Mouse (Mus musculus): ENCODE data around the gene Fzd2. TPM values are rescaled to one million over a fixed set of nuclear protein-coding genes. Genes with fewer than 3 reads are reported as not detected.
"Not testable (repeated sequence)": the region's sequence is repeated elsewhere in the genome, so short reads cannot be mapped to it uniquely, and the experiment has no call there.

The Fzd2 gene
- total RNA-seq, 2 experiments from 2014 or later = 7.3 to 7.5 TPM

DNA sequence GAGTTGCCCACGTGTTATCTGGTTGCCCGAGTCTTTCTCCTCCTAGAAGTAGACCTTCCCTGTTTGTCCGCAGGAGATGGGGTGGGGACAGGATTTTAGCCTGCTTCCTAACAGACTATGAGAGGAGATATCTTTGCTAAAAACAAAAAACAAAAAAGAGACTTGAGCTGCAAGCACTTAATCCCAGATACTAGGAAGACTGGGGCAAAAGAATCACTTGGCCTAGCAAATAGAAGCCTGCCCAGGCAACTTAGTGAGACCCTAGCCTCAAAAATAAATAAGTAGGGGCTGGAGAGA is 24.2 kb upstream of the Fzd2 start:
- DNase-seq (ENCODE audit: low spot score in 2 of 2) = no peak

DNA sequence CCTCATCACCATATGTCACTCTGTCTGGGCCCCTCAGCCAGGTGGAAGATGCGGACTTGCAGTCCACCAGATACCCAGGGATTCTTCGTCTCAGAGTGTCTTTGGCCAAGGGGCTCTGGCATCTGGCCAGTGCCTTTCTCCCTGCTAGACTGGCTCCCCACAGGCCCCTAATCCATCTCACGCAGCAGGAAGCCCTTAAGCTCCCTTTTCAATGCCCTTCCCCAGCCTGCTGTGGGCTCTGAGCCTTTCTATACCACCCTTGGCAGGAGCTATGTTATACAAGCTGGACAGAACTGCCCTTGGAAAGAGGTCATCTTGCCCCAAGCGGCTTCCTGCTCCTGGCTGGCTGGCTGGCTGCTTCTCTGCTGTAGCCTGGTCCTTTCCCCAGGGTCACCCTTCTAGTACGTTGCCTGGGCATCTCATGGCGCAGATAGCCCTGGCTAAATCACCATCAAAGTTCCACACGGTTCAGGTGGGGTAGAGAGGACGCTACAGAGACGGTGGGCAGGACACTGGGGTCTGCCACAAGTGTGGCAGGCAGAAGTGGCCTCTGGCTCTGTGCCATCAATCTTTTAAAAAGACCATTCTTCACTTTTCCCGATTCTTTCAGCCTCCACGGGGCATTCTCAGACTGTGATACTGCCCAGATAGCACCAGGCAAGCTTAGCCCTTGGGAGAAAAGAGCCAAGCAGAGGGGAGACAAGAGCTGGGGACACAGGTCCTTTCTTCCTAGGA is 22.7 kb upstream of the Fzd2 start:
- DNase-seq (ENCODE audit: low spot score in 2 of 2) = no peak

DNA sequence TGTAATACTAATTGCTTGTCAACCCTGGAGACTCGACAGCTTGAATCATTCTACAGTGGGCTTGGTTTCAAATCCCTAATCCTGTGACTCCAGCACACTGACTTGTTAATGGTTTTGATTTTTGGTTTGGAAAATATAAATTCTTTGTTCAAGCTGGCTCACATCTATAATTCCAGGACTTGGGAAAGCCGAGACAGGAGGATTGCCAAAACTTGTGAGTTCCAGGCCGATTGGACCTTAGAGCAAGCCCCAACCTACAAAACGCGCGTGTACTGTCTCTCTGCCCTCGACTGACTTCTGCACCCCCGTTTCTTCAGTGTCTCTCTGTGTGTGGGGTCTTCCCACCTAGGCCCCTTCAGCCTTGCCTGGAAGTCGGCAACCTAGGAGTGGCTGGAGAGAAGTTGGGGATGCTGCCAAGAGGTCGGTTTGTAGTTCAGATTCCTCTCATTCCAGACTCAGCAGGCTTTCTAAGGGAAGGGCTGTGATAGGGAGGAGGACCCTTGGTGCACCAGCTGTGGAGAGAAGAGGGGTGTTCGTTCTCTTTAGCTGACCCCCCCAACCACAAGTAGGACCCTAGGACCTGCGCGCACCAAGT is 22.1 kb upstream of the Fzd2 start:
- DNase-seq (ENCODE audit: low spot score in 2 of 2) = no peak

DNA sequence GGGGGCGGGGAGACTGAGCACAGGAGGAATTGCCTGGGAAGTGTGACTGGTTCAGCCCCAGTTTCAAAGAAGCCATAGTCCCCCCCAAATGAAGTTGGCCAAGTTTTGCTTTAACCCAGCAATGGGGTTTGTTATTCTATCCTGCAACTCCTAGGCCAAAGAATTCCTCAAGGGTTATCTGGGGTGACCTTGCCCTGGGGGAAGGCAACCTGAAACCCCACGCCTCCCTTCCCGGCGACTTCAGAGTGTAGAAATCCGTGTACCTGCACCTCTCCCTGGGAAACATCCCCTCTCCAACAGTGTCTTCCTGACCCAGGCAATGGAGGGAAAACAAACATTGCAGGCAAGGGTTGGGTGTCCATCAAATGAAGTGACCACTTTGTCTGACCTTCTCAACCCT is 21.5 kb upstream of the Fzd2 start:
- DNase-seq (ENCODE audit: low spot score in 2 of 2) = no peak

DNA sequence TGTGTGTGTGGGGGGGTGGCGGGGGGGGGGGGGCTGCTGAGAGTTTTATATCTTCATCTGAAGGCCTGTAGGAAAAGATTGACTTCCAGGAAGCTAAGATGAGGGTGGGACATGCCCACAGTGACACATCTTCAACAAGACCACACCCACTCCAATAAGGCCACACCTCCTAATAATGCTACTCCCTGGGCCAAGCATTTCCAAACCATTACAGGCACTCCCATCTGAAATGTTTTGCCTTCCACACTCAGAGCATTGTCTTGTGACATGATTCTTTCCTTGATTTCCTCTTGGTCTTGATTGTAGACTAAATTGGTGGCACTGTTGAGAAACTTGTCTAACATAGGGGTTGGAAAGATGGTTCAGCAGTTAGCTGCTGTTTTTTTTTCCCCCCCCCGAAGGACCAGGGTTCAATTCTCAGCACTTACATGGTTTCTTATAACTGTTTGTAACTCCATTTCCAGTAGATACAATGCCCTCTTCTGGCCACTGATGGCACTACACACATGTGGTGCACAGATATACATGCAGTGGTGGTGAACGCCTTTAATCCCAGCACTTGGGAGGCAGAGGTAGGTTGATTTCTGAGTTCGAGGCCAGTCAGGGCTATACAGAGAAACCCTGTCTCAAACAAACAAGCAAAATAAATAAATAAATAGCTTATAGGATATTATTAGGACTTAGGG is 17.6 kb upstream of the Fzd2 start:
- no peak for DNase-seq (ENCODE audit: low spot score in 2 of 2)

DNA sequence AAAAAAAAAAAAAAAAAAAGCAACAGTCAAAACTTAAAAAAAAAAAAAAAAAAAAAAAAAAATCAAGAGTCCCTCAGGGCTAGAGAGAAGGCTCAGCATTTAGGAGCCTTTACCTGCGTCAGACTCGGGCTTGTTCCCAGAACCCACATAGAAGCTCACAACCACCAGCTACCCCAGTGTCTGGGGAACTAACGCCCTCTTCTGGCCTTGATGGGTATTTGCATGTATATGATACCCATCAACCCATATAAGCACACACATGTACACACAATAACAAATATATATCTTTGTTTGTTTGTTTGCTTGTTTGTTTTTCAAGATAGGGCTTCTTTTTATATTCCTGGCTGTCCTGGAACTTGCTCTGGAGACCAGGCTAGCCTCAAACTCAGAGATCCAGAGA is 16.6 kb upstream of the Fzd2 start:
- no peak for DNase-seq (ENCODE audit: low spot score in 2 of 2)

DNA sequence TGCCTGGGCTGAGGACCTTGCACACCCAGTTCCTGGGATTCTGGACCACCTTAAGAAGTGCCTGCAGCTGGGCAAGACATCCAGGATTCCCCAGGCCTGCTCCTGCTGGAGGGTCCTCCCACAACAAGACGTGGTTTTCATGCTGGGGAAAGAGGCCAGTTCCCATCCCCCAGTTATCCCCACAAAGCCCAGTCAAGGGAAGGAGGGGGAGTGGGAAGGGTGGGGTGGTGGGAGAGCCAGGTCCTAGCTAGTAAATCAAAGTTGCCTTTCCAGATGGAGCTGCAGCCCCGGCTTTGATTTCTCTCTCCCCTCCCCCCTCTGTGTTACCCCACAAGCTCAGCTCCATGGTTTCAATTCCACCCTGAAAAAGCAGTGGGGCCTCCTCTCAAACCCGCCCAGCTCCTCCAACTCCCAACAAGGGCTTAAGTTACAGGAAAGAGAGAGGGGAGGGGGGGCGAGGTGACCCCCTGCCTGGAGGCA is 8.8 kb upstream of the Fzd2 start:
- no peak for DNase-seq (ENCODE audit: low spot score in 2 of 2)

DNA sequence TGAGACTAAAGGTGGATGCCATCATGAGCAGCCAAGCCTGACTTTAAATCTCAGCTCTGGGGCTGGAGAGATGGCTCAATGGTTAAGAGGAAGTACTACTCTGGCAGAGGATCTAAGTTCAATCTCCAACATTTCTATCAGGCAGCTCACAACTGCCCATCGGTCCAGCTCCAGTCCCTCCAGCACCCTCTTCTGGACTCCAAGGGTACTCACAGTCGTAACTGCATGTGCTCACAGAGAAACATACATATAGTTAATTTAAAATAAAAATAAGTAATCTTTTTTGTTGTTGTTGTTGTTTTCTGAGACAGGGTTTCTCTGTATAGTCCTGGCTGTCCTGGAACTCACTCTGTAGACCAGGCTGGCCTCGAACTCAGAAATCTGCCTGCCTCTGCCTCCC is 4.3 kb upstream of the Fzd2 start:
- DNase-seq (ENCODE audit: low spot score in 2 of 2) = no peak

DNA sequence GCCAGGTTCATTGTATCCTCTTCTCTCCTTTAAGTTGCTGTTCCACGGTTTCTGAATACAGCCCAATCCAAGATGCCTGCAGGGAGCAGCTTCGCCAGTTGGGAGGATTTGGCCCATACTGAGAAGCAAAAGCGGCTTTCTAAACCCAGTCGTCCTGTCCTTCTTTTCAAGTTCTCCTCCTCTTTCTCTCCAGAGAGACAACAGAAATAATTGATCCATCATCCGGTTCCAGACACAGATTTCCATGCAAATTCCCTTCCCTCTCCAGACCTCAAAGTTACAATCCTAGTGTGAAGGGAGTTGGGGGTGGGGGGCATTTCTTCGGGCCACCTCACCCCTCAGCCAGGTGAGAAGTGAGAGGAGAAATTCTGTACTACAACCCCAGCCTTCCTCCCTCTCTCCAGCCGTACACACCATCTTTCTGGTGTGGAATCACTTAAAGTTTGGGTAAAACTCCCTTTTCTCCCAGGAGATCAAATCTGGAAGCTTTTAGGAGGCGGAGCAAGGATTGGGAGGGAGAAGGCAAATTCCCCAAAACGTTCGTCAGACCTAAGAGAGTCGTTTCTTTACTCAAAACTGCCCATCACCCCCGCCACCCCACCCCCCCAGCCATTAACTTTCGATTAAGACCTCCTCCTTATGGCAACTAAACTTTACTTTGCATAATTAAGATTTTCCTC is 1.2 kb upstream of the Fzd2 start:
- no peak for DNase-seq (ENCODE audit: low spot score in 2 of 2)

DNA sequence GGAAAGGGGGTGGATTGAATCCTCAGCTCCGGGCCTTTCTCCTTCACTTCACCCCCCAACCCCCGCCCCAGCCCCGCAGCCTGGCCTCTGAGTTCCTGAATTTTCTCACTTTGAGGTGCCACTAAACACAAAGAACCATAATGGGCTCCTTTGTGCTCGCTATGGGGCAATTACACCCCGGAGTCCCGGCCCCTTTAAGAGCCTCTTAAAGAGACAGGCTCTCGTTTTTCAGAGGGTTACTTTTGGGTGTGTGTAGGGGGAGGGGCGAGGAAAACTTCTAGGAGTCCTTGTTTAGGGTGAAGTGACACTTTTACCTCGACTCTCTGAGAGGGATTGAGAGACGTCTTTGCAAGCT is 723 bp upstream of the Fzd2 start:
- DNase-seq (ENCODE audit: low spot score in 2 of 2) = peak in 1 of 2 experiments; percentile 19

DNA sequence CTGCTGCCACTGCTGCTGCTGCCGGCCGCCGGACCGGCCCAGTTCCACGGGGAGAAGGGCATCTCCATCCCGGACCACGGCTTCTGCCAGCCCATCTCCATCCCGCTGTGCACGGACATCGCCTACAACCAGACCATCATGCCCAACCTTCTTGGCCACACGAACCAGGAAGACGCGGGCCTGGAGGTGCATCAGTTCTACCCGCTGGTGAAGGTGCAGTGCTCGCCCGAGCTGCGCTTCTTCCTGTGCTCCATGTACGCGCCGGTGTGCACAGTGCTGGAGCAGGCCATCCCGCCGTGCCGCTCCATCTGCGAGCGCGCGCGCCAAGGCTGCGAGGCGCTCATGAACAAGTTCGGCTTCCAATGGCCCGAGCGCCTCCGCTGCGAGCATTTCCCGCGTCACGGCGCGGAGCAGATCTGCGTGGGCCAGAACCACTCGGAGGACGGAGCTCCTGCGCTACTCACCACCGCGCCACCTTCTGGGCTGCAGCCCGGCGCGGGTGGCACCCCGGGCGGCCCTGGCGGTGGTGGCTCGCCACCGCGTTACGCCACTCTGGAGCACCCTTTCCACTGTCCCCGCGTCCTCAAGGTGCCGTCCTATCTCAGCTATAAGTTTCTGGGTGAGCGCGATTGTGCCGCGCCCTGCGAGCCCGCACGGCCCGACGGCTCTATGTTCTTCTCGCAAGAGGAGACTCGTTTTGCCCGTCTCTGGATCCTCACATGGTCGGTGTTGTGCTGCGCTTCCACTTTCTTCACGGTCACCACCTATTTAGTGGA is 769 bp downstream of the Fzd2 start:
- DNase-seq (ENCODE audit: low spot score in 2 of 2) = peak in 1 of 2 experiments; percentile 29

DNA sequence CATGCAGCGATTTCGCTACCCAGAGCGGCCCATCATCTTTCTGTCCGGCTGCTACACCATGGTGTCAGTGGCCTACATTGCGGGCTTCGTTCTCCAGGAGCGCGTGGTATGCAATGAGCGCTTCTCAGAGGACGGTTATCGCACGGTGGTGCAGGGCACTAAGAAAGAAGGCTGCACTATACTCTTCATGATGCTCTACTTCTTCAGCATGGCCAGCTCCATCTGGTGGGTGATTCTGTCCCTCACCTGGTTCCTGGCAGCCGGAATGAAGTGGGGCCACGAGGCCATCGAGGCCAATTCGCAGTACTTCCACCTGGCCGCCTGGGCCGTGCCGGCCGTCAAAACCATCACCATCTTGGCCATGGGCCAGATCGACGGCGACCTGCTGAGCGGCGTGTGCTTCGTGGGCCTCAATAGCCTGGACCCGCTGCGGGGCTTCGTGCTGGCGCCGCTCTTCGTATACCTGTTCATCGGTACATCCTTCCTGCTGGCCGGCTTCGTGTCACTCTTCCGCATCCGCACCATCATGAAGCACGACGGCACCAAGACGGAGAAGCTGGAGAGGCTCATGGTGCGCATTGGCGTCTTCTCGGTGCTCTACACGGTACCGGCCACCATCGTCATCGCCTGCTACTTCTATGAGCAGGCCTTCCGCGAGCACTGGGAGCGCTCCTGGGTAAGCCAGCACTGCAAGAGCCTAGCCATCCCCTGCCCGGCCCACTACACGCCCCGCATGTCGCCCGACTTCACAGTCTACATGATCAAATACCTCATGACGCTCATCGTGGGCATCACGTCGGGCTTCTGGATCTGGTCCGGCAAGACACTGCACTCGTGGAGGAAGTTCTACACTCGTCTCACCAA is 1.6 kb downstream of the Fzd2 start:
- no peak for DNase-seq (ENCODE audit: low spot score in 2 of 2)

DNA sequence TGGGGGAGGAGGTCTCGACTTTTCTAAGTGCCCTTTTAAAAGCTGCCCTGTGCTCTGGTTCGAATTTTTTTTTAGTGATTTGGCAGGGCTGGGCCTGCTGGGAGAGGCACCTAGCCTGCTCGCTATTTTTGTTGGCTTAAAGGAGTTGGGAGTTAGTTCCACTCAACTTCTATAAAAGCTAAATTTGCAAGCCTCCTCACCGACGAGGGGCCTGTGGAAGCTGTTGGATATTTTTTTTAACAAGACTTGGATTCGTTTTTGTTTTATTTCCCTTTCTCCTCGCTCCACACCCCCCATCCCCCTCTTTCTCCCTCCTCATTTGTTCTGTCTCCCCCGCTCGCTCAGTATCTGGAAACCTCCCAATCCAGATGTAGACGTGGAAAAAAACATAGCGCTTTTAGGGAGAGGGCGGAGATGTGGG is 2.6 kb downstream of the Fzd2 start:
- no peak for DNase-seq (ENCODE audit: low spot score in 2 of 2)

DNA sequence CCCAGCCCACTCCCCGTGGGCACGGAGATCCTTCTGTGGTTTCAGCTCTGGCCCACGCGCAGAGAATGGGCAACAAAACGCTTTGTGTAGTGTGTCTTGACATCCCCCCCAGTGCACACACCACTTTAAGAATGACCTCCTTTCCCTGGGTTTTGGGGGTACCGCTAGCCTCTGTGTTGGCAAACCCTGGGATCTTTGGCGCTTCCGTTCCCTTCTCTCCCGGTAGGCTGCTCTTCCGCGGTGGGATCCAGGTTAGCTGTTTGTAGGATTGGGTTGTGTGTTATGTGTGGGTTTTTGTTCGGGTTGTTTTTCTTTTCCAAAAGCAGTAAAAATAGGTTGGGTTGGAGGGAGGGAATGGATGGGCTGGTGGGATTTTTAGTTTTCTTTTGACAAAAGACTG is 3.0 kb downstream of the Fzd2 start:
- not testable (repeated sequence) for DNase-seq (ENCODE audit: low spot score in 2 of 2)

DNA sequence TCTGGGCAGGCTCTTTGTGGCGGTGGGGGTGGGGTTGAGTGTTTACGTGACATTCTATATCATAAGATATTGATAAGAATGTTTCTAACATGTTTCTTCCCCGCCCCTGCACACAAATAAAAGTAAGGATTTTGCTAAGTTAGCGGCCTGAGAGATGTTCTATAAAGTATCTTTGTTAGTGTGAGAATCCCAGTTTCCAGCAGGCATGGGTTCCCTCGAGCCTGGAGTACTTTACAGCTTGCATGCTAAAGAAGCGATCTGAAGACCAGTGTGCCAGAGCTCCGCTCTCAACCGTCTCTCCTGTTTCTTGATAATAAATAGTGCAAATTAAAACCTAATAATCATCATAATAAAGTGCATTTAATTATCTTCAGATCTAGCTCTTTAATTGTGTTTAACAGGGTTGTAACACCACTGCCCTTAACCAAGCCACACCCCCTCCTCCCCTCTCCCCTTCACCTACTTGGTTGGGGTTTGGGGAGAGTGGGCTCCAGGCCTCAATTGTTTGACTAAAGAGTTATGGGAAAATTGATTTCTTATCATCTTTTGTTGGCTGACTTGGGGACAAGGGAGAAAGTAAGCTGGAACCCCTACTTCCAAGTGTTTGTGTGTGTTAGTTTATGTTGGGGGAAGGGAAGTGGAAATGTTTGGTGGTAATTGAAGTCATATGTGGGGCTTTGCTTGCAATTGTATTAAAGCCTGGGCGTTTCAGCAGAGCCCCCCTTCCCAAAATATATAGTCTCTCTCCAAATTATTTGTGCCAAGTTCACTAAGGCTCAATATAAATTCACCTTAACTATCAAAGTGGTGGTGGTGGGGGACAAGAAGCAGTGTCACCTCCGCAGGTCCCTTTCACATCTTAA is 3.7 kb downstream of the Fzd2 start:
- DNase-seq (ENCODE audit: low spot score in 2 of 2) = no peak

DNA sequence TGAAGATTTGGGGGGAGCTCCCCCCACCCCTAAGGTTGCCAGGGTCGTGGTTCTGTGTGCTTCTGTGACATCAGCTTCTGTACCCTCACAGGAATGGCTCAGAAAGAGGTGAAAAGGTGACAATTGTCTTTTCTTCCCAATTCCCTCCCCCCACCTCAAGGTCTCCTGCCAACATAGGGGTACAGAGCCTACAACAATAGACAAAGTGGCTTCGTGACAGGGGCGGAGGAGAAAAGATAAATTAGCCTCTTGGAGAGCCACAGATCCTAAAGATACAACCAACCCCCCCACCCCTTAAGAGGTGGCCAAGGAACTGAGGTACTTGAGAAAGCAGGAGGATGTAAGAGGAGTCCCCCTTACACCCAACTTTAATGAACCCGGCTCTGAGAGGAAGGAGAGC is 4.5 kb downstream of the Fzd2 start:
- DNase-seq (ENCODE audit: low spot score in 2 of 2) = no peak

DNA sequence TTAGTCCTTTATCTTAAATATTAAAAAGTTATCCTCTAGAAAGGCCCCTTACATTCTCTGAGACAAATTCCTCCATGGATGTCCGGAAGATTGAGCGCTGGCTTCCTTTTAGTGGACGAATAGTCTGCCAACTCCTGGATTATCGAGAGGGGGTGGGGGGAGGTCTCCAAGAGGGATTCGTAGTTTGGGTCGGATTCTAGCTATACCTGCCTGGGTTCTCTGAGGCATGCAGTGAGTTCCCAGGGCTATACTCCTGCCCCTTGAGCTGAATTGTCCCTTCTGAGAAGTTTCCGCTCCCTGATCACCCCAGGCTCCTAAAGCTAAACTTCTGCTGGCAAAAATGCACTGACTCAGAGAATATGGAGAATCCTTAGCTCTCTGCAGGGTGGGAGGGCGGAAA is 5.3 kb downstream of the Fzd2 start:
- DNase-seq (ENCODE audit: low spot score in 2 of 2) = no peak

DNA sequence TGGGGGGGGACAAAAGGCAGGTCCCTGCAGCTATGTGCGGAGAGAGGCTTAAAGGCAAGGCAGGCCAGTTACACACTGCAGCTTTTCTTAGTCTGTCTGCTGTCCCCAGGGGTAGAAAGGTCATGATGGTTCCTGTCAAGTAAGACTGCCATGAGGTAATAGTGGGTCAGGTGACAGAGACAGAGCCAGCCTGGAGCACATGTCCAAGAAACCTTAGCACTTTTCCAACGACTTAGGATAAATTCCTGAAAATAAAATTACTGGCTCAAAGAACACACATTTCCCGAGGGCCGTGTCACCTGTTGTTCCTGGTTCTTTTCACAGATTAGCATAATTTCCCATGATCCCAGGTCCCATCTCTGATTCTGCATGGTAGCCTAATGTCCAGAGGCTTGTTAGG is 6.1 kb downstream of the Fzd2 start:
- no peak for DNase-seq (ENCODE audit: low spot score in 2 of 2)

DNA sequence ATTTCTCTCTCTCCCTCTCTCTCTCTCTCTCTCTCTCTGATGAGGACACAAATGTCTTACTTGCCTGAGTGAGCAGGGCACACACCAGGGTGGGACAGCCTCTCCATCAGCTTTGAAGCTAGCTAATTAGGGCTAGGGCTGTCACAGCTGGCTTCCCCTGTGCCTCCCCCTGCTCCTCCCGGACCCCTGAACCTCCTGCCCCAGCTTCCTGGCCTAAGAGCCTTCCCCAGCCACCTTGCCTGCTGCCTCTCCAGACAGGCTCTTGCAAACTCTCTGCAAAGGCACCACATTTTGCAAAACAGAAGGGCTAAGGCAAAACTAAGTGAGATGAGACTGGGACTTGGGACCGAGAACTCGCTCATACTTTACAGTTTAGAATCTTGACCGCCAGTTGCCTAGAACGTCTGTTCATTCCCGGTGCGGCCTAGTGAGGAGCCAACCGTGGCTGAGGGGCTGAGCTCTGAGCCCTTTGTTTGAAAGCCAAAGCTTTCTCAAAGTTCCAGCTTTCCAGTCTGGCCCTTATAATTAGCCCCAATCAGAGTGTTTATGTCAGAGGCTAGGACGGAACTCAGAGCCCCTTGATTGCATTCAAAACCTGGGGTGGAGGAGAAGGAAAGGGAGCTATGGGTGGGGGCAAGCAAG is 6.6 kb downstream of the Fzd2 start:
- no peak for DNase-seq (ENCODE audit: low spot score in 2 of 2)

All from layer of hippocampus, adult 18-20 months (tissue).